Mouse (Mus musculus): ENCODE results near the gene Gad2. TPM values are rescaled to one million over a fixed set of nuclear protein-coding genes. Genes with fewer than 3 reads are reported as not detected.
A peak's percentile ranks its signal among the peaks of the same experiment; 100 is the strongest.

The Gad2 gene
- polyA plus RNA-seq, 1 experiment from 2014 or later = 58.7 TPM

GRCm38 (mm10) chr2:22679944-22680343 is 57.9 kb downstream of the Gad2 start:
- Histone ChIP-seq H3K4me1 (ENCODE audit: control insufficient read depth, insufficient read depth, low read length) (no peaks in the 10 kb centered on the region), H3K36me3 (ENCODE audit: control insufficient read depth, insufficient read depth, low read length) (peaks cover 23% of the 10 kb centered on the region; the same call in 1 of the 2 replicates), H3K9me3 (ENCODE audit: control insufficient read depth, low read length) (no peaks in the 10 kb centered on the region), H3K27ac (replicated peaks; ENCODE audit: low read depth, low read length) (no peak overlapping the region), H3K9ac (replicated peaks; ENCODE audit: low read length) (no peak overlapping the region), H3K4me3 (replicated peaks; ENCODE audit: low read depth, low read length) (no peak overlapping the region), H3K4me2 (ENCODE audit: low read length) (no peak overlapping the region), H3K27me3 (ENCODE audit: control insufficient read depth, insufficient read depth, low read length) (no peaks in the 10 kb centered on the region)
- WGBS = 38% methylated on average over 4 of the region's 4 CpGs
- ATAC-seq (ENCODE audit: low FRiP score, low TSS enrichment) (no peak), DNase-seq (no peak)

GRCm38 (mm10) chr2:22689969-22690368 is 68.0 kb downstream of the Gad2 start:
- no peaks in the 10 kb centered on the region for H3K27me3 ChIP-seq (ENCODE audit: control insufficient read depth, insufficient read depth, low read length)
- ATAC-seq (ENCODE audit: low FRiP score, low TSS enrichment) (no peak), DNase-seq (no peak)
- 79% methylated on average over 7 of the region's 7 CpGs for WGBS
- H3K27ac ChIP-seq (replicated peaks; ENCODE audit: low read depth, low read length) = no peak overlapping the region
- no peak overlapping the region for H3K4me2 ChIP-seq (ENCODE audit: low read length)
- H3K4me1 ChIP-seq (ENCODE audit: control insufficient read depth, insufficient read depth, low read length) = no peaks in the 10 kb centered on the region
- H3K9ac ChIP-seq (replicated peaks; ENCODE audit: low read length) = no peak overlapping the region
- peaks cover 41% of the 10 kb centered on the region for H3K36me3 ChIP-seq (ENCODE audit: control insufficient read depth, insufficient read depth, low read length)
- no peaks in the 10 kb centered on the region for H3K9me3 ChIP-seq (ENCODE audit: control insufficient read depth, low read length)
- H3K4me3 ChIP-seq (replicated peaks; ENCODE audit: low read depth, low read length) = no peak overlapping the region

GRCm38 (mm10) chr2:22704780-22705727 is 83.0 kb downstream of the Gad2 start:
- Histone ChIP-seq H3K27ac (replicated peaks; ENCODE audit: low read depth, low read length) (no peak overlapping the region), H3K27me3 (ENCODE audit: control insufficient read depth, insufficient read depth, low read length) (no peaks in the 10 kb centered on the region), H3K4me3 (replicated peaks; ENCODE audit: low read depth, low read length) (no peak overlapping the region), H3K9me3 (ENCODE audit: control insufficient read depth, low read length) (no peaks in the 10 kb centered on the region), H3K4me1 (ENCODE audit: control insufficient read depth, insufficient read depth, low read length) (no peaks in the 10 kb centered on the region), H3K4me2 (ENCODE audit: low read length) (no peak overlapping the region), H3K9ac (replicated peaks; ENCODE audit: low read length) (no peak overlapping the region), H3K36me3 (ENCODE audit: control insufficient read depth, insufficient read depth, low read length) (no peaks in the 10 kb centered on the region)
- ATAC-seq (ENCODE audit: low FRiP score, low TSS enrichment) (no peak), DNase-seq (peak; percentile 12)
- WGBS = 69% methylated on average over 4 of the region's 4 CpGs

- no peak overlapping the region for H3K4me2 ChIP-seq (ENCODE audit: low read length)
- no peak overlapping the region for H3K9ac ChIP-seq (replicated peaks; ENCODE audit: low read length)
- no peaks in the 10 kb centered on the region for H3K36me3 ChIP-seq (ENCODE audit: control insufficient read depth, insufficient read depth, low read length)
- H3K9me3 ChIP-seq (ENCODE audit: control insufficient read depth, low read length) = no peaks in the 10 kb centered on the region
- 66% methylated on average over 3 of the region's 3 CpGs for WGBS
- H3K4me3 ChIP-seq (replicated peaks; ENCODE audit: low read depth, low read length) = no peak overlapping the region
- no peaks in the 10 kb centered on the region for H3K4me1 ChIP-seq (ENCODE audit: control insufficient read depth, insufficient read depth, low read length)
- no peak overlapping the region for H3K27ac ChIP-seq (replicated peaks; ENCODE audit: low read depth, low read length)
- ATAC-seq (ENCODE audit: low FRiP score, low TSS enrichment) (no peak), DNase-seq (no peak)
- H3K27me3 ChIP-seq (ENCODE audit: control insufficient read depth, insufficient read depth, low read length) = no peaks in the 10 kb centered on the region
These were observed 84.2 kb downstream of the Gad2 start for GRCm38 (mm10) chr2:22706233-22706632.

- Histone ChIP-seq H3K4me2 (ENCODE audit: low read length) (no peak overlapping the region), H3K4me3 (replicated peaks; ENCODE audit: low read depth, low read length) (no peak overlapping the region), H3K27ac (replicated peaks; ENCODE audit: low read depth, low read length) (0 out of 2 replicates have a peak overlapping the region, but pooled peaks have one; percentile 34), H3K27me3 (ENCODE audit: control insufficient read depth, insufficient read depth, low read length) (no peaks in the 10 kb centered on the region), H3K4me1 (ENCODE audit: control insufficient read depth, insufficient read depth, low read length) (no peaks in the 10 kb centered on the region), H3K9ac (replicated peaks; ENCODE audit: low read length) (no peak overlapping the region; the same call in 1 of the 2 replicates), H3K9me3 (ENCODE audit: control insufficient read depth, low read length) (no peaks in the 10 kb centered on the region), H3K36me3 (ENCODE audit: control insufficient read depth, insufficient read depth, low read length) (no peaks in the 10 kb centered on the region)
- DNase-seq (peak; percentile 93), ATAC-seq (ENCODE audit: low FRiP score, low TSS enrichment) (peak; percentile 89; the same call in 1 of the 2 replicates)
- WGBS = 30% methylated on average over 8 of the region's 8 CpGs
These were observed 99.8 kb downstream of the Gad2 start for GRCm38 (mm10) chr2:22721522-22722470.

- 78% methylated on average over 3 of the region's 3 CpGs for WGBS
- ATAC-seq (ENCODE audit: low FRiP score, low TSS enrichment) = no peak
- no peak for DNase-seq
- Histone ChIP-seq H3K27me3 (ENCODE audit: control insufficient read depth, insufficient read depth, low read length) (no peaks in the 10 kb centered on the region), H3K27ac (replicated peaks; ENCODE audit: low read depth, low read length) (no peak overlapping the region), H3K4me2 (ENCODE audit: low read length) (no peak overlapping the region), H3K4me1 (ENCODE audit: control insufficient read depth, insufficient read depth, low read length) (no peaks in the 10 kb centered on the region), H3K36me3 (ENCODE audit: control insufficient read depth, insufficient read depth, low read length) (no peaks in the 10 kb centered on the region), H3K4me3 (replicated peaks; ENCODE audit: low read depth, low read length) (no peak overlapping the region), H3K9me3 (ENCODE audit: control insufficient read depth, low read length) (no peaks in the 10 kb centered on the region), H3K9ac (replicated peaks; ENCODE audit: low read length) (no peak overlapping the region)
These were observed 102.0 kb downstream of the Gad2 start for GRCm38 (mm10) chr2:22723927-22724534.

GRCm38 (mm10) chr2:22727113-22727512 is 105.1 kb downstream of the Gad2 start:
- H3K9me3 ChIP-seq (ENCODE audit: control insufficient read depth, low read length) = no peaks in the 10 kb centered on the region
- 80% methylated on average over 1 of the region's 1 CpGs for WGBS

GRCm38 (mm10) chr2:22736134-22736533 is 114.1 kb downstream of the Gad2 start:
- no peak for DNase-seq
- 82% methylated on average over 2 of the region's 2 CpGs for WGBS

More at GRCm38 (mm10) chr2:22727113-22727512, 105.1 kb downstream of the Gad2 start:
- Histone ChIP-seq H3K4me1 (ENCODE audit: control insufficient read depth, insufficient read depth, low read length) (no peaks in the 10 kb centered on the region), H3K4me2 (ENCODE audit: low read length) (no peak overlapping the region), H3K27ac (replicated peaks; ENCODE audit: low read depth, low read length) (no peak overlapping the region), H3K4me3 (replicated peaks; ENCODE audit: low read depth, low read length) (no peak overlapping the region), H3K9ac (replicated peaks; ENCODE audit: low read length) (no peak overlapping the region), H3K36me3 (ENCODE audit: control insufficient read depth, insufficient read depth, low read length) (no peaks in the 10 kb centered on the region), H3K27me3 (ENCODE audit: control insufficient read depth, insufficient read depth, low read length) (no peaks in the 10 kb centered on the region)
- ATAC-seq (ENCODE audit: low FRiP score, low TSS enrichment) (no peak), DNase-seq (no peak)

More at GRCm38 (mm10) chr2:22736134-22736533, 114.1 kb downstream of the Gad2 start:
- Histone ChIP-seq H3K9me3 (ENCODE audit: control insufficient read depth, low read length) (no peaks in the 10 kb centered on the region), H3K9ac (replicated peaks; ENCODE audit: low read length) (no peak overlapping the region), H3K27ac (replicated peaks; ENCODE audit: low read depth, low read length) (no peak overlapping the region), H3K27me3 (ENCODE audit: control insufficient read depth, insufficient read depth, low read length) (no peaks in the 10 kb centered on the region), H3K4me1 (ENCODE audit: control insufficient read depth, insufficient read depth, low read length) (no peaks in the 10 kb centered on the region), H3K4me3 (replicated peaks; ENCODE audit: low read depth, low read length) (no peak overlapping the region), H3K36me3 (ENCODE audit: control insufficient read depth, insufficient read depth, low read length) (no peaks in the 10 kb centered on the region), H3K4me2 (ENCODE audit: low read length) (no peak overlapping the region)
- ATAC-seq (ENCODE audit: low FRiP score, low TSS enrichment) = no peak
